Mouse (Mus musculus) v-Abl transformed pro-B cells (cell line): ENCODE measurements at regions not wholly inside any gene's neighbourhood (a gene's known extent, or its start where the extent isn't known, plus 50 kb on each side); places are given as distances from the start of the nearest gene placed in this dataset.

Experiments used
- in situ Hi-C, 2 experiments: fragments of 400-800 bp; cut with MboI; formaldehyde crosslinking; loops; one replicate each; pipeline ENCODE4 v1.15.1; 2025; ENCODE audit not compliant: unreplicated experiment in 2 of 2

DNA sequence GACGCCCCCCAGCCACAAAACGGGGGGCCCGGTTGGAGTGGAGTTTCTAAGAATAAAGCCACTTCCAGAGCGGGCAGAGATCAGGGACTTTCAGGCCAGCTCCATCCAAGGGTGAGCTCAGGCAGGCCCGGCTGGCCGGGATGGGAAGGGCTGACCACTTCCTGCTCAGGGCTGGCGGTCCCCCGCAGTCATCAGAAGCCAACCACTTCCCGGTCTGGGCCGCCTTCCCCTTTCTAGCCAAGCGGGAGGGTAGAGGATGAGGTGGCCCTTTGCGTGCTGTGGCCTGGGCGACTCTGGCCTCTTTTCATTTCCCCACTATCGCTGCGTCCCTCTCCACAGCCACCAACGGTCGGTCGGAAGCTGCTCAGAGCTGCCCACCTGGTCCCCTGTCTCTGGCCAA is 50.6 kb upstream of the Runx3 start:
- in situ Hi-C loops, result loop anchor here (5.0 to 10.0 kb wide), 5 partner anchors 77 to 247 kb away; no protein-coding TSS in a partner anchor
